Mouse (Mus musculus) bone marrow, adult 2 months (tissue): Measurements from ENCODE around the gene Cnnm2. TPM values are rescaled to one million over a fixed set of nuclear protein-coding genes. Genes with fewer than 3 reads are reported as not detected.

ENCODE experiments used
- H3K27ac ChIP-seq: fragments of 200-500 bp; 2 replicates; pipeline ENCODE4 v1.5.1; 2012; ENCODE audit warnings: low read depth, mild to moderate bottlenecking, control low read depth, inconsistent platforms, low read length; ENCODE audit not compliant: control insufficient read depth, poor library complexity, insufficient read depth
- H3K4me1 ChIP-seq: fragments of 200-500 bp; 2 replicates; pipeline ENCODE4 v1.6.1; 2011; ENCODE audit warnings: low read length; ENCODE audit not compliant: control insufficient read depth, insufficient read depth
- H3K4me3 ChIP-seq: fragments of 200-500 bp; replicated peaks from 2 replicates; pipeline ENCODE3; 2011; ENCODE audit warnings: mild to moderate bottlenecking, low read depth, low read length, control low read depth; ENCODE audit not compliant: control insufficient read depth
- CTCF ChIP-seq: fragments of 200-500 bp; IDR thresholded peaks from 2 replicates; pipeline ENCODE4 v1.5.1; 2011; ENCODE audit warnings: low read length, control low read depth; ENCODE audit not compliant: control insufficient read depth, insufficient read depth
- POLR2A ChIP-seq: fragments of 200-500 bp; IDR thresholded peaks from 2 replicates; pipeline ENCODE4 v1.6.1; 2011; ENCODE audit warnings: low read depth, mild to moderate bottlenecking, control low read depth, low read length, borderline replicate concordance; ENCODE audit not compliant: control insufficient read depth
- WGBS: fragments of 180-500 bp; shearing (Covaris S2); methylation state at CpG from one replicate; pipeline ENCODE4 v1.1.7; 2018; 5-methylcytosine and 5-hydroxymethylcytosine counted together
- polyA plus RNA-seq: library from polyadenylated mRNA; stranded (reverse); fragments of >200 nt; gene quantifications from 2 replicates; pipeline ENCODE4 v1.2.4, GENCODE M21; 2011; ENCODE audit warnings: low replicate concordance; ENCODE audit not compliant: missing spikeins, insufficient read depth, insufficient read length

The Cnnm2 gene
- polyA plus RNA-seq, 1 experiment = 10.5 TPM

GRCm38 (mm10) chr19:46763356-46763755 lies 2.0 kb downstream of the Cnnm2 start:
- Histone ChIP-seq H3K4me1 (peaks cover 4% of the 10 kb centered on the region), H3K27ac (no peak overlapping the region), H3K4me3 (peak overlapping the region; percentile 79)
- TF ChIP-seq POLR2A (no peak), CTCF (no peak)
- WGBS = 55% methylated on average over 7 of the region's 7 CpGs

GRCm38 (mm10) chr19:46763932-46764762 lies 2.8 kb downstream of the Cnnm2 start:
- Histone ChIP-seq H3K4me1 (peaks cover 4% of the 10 kb centered on the region), H3K27ac (no peak overlapping the region), H3K4me3 (peak overlapping the region; percentile 67)
- 79% methylated on average over 12 of the region's 12 CpGs for WGBS
- no peak for TF ChIP-seq CTCF
- no peak for TF ChIP-seq POLR2A

GRCm38 (mm10) chr19:46764763-46765117 lies 3.3 kb downstream of the Cnnm2 start:
- peaks cover 4% of the 10 kb centered on the region for H3K4me1 ChIP-seq
- peak overlapping the region; percentile 59 for H3K4me3 ChIP-seq
- no peak overlapping the region for H3K27ac ChIP-seq
- 65% methylated on average over 9 of the region's 9 CpGs for WGBS
- TF ChIP-seq CTCF = no peak

GRCm38 (mm10) chr19:46766125-46766524 lies 4.7 kb downstream of the Cnnm2 start:
- peak overlapping the region; percentile 44 for H3K4me3 ChIP-seq
- TF ChIP-seq POLR2A (no peak), CTCF (no peak)
- no peak overlapping the region for H3K27ac ChIP-seq
- 63% methylated on average over 5 of the region's 5 CpGs for WGBS
- peaks cover 4% of the 10 kb centered on the region for H3K4me1 ChIP-seq

GRCm38 (mm10) chr19:46769759-46770158 lies 8.4 kb downstream of the Cnnm2 start:
- TF ChIP-seq CTCF (no peak), POLR2A (no peak)
- H3K4me1 ChIP-seq = no peaks in the 10 kb centered on the region
- WGBS = 84% methylated on average over 11 of the region's 11 CpGs
- H3K4me3 ChIP-seq = no peak overlapping the region
- H3K27ac ChIP-seq = no peak overlapping the region

- Histone ChIP-seq H3K27ac (no peak overlapping the region), H3K4me1 (no peaks in the 10 kb centered on the region), H3K4me3 (no peak overlapping the region)
- 86% methylated on average over 6 of the region's 6 CpGs for WGBS
- TF ChIP-seq CTCF = no peak
- TF ChIP-seq POLR2A = no peak
Measured at GRCm38 (mm10) chr19:46771801-46772200, 10.4 kb downstream of the Cnnm2 start.

GRCm38 (mm10) chr19:46776391-46776790 lies 15.0 kb downstream of the Cnnm2 start:
- Histone ChIP-seq H3K27ac (no peak overlapping the region), H3K4me3 (no peak overlapping the region), H3K4me1 (no peaks in the 10 kb centered on the region)
- WGBS = 88% methylated on average over 5 of the region's 5 CpGs
- TF ChIP-seq POLR2A (no peak), CTCF (no peak)

GRCm38 (mm10) chr19:46776850-46777249 lies 15.5 kb downstream of the Cnnm2 start:
- TF ChIP-seq POLR2A = no peak
- TF ChIP-seq CTCF = no peak
- H3K4me1 ChIP-seq = no peaks in the 10 kb centered on the region
- H3K27ac ChIP-seq = no peak overlapping the region
- H3K4me3 ChIP-seq = no peak overlapping the region
- 93% methylated on average over 3 of the region's 3 CpGs for WGBS
